Mouse (Mus musculus): ENCODE measurements around the gene Caprin1.

GRCm38 (mm10) chr2:103719292-103719646 lies 78.2 kb downstream of the Caprin1 start:
- TF ChIP-seq CTCF (IDR thresholded peaks at IDR 0.05; ENCODE audit: extremely low read depth, insufficient read depth, insufficient read length, insufficient replicate concordance) (no peak), POLR2A (IDR thresholded peaks at IDR 0.05; ENCODE audit: low read depth, low read length) (no peak)

Data from spleen, adult 2 months (tissue).